Mouse (Mus musculus) gastrocnemius, adult 2 months (tissue): Measurements from ENCODE around the gene Pitx2. TPM values are rescaled to one million over a fixed set of nuclear protein-coding genes. Genes with fewer than 3 reads are reported as not detected.

Experiments
- DNase-seq: peaks from one replicate; pipeline ENCODE4 v3.0.0; 2022
- H3K27ac ChIP-seq: fragments of 200-600 bp; 2 replicates; pipeline ENCODE4 v1.8.1; 2022; ENCODE audit warnings: mild to moderate bottlenecking
- H3K4me3 ChIP-seq: fragments of 200-600 bp; 2 replicates; pipeline ENCODE4 v1.8.1; 2022; ENCODE audit warnings: mild to moderate bottlenecking, moderate library complexity
- CTCF ChIP-seq: fragments of 200-600 bp; IDR thresholded peaks from 2 replicates; pipeline ENCODE4 v1.8.1; 2022; ENCODE audit warnings: antibody characterized with exemption, mild to moderate bottlenecking, moderate library complexity
- intact Hi-C: fragments of 180-260 bp; cut with DNase I; formaldehyde crosslinking; loops from one replicate; pipeline ENCODE4 v1.15.1; 2025
- total RNA-seq, 2 experiments: library from RNA; stranded (reverse); gene quantifications; 2 replicates each; pipeline ENCODE4 v1.2.3; 2021

The Pitx2 gene
- total RNA-seq, 2 experiments from 2014 or later: 4.2 to 9.2 TPM

DNA sequence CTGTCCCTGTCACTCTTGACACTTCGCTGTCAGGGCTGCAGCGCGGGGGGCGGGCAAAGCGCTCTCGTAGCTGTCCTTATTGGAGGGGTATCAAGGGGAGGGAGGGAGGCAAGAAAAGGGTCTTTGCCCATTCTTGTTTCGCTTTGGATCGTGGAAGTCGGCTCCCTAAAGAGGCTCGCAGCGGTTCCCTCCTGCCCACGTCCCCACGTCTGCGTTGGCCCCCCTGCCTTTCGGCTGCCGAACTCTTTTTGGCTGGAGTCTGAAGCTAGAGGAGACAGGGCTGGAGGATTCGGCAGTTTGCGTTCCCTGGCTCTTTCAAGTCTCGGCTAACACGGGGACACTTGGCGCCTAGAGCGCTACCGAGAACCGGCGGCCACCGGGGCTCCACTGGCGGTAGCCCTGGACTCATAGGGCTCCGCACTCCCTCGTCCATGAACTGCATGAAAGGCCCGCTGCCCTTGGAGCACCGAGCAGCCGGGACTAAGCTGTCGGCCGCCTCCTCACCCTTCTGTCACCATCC lies 14.5 kb downstream of the Pitx2 start:
- peak overlapping the region; percentile 96 for H3K27ac ChIP-seq
- peak overlapping the region; percentile 76 for H3K4me3 ChIP-seq
- DNase-seq: peak; percentile 61
- intact Hi-C loops: no loop called here
- no peak for TF ChIP-seq CTCF

DNA sequence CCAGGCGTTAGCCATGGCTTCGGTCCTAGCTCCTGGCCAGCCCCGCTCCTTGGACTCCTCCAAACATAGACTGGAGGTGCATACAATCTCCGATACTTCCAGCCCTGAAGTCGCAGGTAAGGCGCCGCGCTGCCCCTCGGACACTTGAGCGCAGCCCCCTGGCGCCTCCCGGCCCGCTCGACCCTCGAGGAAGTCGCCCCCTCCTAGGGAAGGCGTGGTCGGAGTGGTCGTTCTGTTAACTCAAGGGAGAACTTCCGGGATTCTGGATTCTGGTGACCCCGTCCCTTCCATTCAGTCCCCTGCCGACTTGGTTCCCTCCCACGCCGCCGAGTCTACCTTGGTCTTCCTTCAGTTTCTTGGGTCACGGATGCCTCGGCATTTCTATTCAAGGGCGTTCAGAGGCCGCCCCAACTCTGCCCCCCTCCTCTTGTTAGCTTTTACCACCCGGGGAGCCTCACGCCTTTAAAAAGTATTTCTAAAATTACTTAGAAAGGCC lies 15.0 kb downstream of the Pitx2 start:
- H3K27ac ChIP-seq: peak overlapping the region; percentile 96
- no peak for TF ChIP-seq CTCF
- intact Hi-C loops: no loop called here
- DNase-seq: no peak
- peak overlapping the region; percentile 76 for H3K4me3 ChIP-seq

DNA sequence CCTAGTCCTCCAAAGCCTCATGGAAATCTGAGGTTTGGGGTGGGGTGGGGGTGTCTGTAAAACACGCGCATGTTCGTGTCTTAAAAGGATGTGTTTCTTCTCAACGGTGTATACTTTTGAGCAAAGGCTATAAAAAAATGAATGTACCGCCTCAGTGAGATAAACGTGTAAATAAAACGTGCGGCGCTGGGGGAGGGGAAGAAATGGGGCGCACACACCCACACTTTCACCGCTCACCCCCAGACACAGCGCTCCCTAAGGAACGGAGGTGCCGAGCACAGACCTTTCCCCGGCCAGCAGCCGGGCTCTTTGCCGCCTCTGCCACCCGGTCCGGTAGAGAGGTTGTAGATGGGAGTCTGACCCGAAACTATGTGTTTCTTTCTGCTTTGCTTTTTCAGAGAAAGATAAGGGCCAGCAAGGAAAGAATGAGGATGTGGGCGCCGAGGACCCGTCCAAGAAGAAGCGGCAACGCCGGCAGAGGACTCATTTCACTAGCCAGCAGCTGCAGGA lies 15.6 kb downstream of the Pitx2 start:
- DNase-seq: no peak
- intact Hi-C loops: no loop called here
- TF ChIP-seq CTCF: no peak
- Histone ChIP-seq H3K27ac (peak overlapping the region; percentile 96), H3K4me3 (peak overlapping the region; percentile 76)

DNA sequence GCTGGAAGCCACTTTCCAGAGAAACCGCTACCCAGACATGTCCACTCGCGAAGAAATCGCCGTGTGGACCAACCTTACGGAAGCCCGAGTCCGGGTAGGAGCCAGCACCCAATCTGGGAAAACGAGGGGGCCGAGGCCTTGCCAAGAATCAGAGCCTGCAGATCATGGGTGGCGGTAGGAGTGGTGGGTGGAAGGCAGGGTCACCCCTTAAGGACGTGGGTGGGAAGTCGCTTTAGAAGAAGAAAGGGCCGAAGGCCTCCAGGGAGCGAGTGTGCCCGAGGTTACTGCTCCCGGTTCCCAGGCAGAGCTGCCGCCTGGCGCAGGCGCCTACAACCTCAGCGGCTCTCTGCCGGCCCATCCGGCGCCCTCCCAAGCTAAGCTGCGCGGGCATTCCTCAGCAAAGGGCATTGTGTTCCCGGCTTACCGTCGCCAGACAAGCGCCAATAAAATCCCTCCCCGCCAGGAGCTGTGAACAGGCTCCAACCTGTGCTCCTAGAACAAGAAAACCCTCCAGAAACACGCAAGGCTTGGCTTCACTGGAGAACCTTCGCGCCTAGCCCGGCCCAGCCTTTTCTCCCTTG lies 16.2 kb downstream of the Pitx2 start:
- Histone ChIP-seq H3K4me3 (peak overlapping the region; percentile 76), H3K27ac (peak overlapping the region; percentile 96)
- intact Hi-C loops: no loop called here
- no peak for TF ChIP-seq CTCF
- peak; percentile 69 for DNase-seq

DNA sequence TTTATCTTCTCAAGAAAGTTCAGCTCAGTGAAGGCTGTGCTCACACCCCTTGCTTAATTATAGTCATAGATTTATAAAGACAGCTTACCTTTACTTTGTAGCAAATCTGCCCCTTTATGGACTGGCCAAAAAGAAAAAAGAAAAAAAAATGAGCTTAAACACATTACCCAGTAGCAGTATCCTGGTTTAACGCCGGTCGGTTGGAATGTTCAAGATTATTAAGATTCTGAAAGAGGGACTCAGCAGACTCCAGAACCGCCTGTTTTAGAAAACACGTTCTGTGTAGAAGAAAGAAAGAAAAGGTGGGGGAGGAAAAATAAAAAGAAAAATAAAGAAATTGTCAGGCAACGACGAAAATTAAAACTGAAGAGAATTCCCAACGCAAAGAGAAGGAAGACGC lies 16.8 kb downstream of the Pitx2 start:
- no peak for TF ChIP-seq CTCF
- Histone ChIP-seq H3K27ac (peak overlapping the region; percentile 96), H3K4me3 (peak overlapping the region; percentile 76)
- intact Hi-C loops: no loop called here
- DNase-seq: no peak

DNA sequence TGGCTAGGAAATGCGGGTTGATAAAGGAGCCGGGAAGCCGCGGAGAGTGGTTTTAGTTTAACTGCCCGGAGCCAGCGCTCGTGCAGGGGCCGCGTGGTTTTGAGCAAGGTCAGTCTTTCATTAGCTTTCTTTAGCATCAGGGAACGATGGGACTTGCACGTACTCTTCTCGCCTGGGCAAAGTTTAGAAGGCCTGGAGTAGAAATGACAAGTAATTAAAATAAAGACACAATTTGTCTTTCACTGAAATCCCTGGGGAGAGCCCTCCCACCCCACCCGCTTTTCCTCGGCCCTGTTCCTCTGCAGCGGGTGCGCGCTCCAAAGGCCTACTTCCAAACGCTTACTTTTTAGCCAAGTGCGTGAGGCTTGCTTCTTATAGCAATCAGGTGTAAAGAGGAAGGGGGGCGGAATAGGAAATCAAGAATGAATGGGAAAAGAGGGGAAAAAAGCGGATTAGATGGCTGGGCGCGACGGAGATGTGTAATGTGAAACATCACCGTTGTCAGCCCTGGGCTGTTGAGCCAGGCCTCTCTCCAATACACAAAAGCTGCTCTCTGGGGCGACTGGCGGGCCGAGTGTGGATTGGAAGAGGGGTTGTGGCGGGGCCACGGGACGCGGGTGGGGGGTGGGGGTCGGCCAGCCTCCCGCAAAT lies 17.4 kb downstream of the Pitx2 start:
- no peak for TF ChIP-seq CTCF
- no peak for DNase-seq
- H3K4me3 ChIP-seq: peak overlapping the region; percentile 76
- intact Hi-C loops: no loop called here
- peak overlapping the region; percentile 96 for H3K27ac ChIP-seq

DNA sequence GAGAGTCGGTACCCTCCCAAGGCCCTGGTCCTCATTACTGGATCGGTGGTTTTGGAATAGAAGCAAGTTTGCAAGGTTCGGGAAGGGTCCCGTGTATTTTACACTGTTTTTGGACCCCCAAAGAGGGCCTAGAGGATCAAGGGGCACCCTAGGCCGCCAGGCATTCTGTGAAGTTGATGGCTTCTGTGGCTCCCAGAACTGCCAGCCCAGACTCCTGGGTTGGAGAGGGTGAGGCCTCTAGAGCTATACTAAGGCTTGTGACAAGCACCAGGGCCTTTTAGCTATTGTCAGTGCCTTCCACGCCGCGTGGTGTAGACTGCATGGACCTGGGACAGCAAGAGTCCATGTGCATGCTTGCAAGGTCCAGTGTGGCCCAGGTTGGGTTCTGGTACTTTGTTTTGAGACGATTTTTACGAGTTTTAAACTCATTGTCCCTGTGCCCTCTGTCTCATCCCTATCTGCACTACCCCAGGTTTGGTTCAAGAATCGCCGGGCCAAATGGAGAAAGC lies 18.2 kb downstream of the Pitx2 start:
- intact Hi-C loops: no loop called here
- peak overlapping the region; percentile 96 for H3K27ac ChIP-seq
- no peak for DNase-seq
- peak overlapping the region; percentile 76 for H3K4me3 ChIP-seq
- no peak for TF ChIP-seq CTCF

DNA sequence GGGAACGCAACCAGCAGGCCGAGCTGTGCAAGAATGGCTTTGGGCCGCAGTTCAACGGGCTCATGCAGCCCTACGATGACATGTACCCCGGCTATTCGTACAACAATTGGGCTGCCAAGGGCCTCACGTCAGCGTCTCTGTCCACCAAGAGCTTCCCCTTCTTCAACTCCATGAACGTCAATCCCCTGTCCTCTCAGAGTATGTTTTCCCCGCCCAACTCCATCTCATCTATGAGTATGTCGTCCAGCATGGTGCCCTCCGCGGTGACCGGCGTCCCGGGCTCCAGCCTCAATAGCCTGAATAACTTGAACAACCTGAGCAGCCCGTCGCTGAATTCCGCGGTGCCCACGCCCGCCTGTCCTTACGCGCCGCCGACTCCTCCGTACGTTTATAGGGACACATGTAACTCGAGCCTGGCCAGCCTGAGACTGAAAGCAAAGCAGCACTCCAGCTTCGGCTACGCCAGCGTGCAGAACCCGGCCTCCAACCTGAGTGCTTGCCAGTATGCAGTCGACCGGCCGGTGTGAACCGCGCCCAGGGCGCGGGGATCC lies 18.8 kb downstream of the Pitx2 start:
- H3K27ac ChIP-seq: peak overlapping the region; percentile 96
- intact Hi-C loops: no loop called here

DNA sequence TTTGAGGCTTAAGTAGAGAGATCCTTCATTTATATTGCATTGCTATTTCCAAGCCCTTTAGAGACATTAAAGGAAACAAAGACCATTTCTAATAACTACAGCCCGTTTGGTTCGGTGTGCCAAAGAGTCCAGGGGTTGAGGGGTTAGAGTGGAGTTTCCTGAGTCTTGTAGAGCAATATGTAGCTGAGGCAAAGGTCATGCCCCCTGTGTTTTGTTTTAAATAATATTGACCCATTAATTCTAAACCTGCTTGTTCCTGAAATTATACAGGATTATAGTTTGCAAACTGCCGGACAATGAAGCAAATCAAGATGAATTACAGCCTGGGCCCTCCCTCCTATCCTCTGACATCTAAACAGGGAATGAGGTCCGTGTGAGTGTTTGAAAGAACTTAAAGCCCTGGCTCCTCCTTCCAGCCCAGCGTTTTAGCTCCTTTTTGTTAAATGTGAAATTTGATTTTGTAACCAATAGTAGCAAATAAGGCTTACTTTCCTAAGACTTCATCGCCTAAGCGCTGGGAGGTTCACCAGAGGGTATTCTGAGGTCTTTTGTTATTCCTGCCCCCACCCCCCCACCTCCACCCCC lies 20.5 kb downstream of the Pitx2 start:
- TF ChIP-seq CTCF: no peak
- no peak for DNase-seq
- Histone ChIP-seq H3K4me3 (no peak overlapping the region), H3K27ac (no peak overlapping the region)
- intact Hi-C loops: no loop called here

More for the DNA sequence above, 18.8 kb downstream of the Pitx2 start:
- DNase-seq: peak; percentile 69
- H3K4me3 ChIP-seq: peak overlapping the region; percentile 76
- no peak for TF ChIP-seq CTCF

DNA sequence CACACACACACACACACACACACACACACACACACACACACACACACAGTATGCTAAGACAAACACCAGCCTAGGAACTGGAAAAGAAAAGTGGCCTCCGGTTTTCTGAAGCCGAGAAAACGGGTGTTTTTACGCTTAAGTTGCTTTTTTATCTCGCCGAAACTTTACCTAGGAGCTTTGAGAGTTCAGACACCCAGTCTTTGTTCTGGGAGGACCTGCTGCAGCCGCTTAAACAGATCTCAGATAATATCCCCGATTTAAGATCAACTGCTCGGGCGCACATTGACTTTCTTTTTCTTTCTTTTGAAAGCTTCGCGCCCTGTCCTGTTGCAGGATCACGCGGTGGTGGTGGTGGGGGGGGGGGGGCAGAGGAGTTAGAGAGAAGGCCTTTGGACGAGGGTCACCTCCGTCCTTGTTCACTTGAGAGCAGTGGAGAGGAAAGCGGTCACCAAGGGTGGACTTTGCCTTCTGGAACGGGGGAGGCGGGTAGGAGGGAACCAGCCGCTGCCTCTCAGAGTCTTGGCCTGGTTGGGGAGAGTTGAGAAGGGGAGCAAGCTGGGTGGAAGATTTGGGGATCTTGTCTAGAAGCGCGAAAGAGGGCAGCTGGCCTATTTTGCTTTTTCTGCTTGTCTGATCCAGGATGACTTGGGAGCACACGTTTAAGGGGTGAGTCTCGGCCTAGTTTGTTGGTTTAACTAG lies 21.2 kb downstream of the Pitx2 start:
- Histone ChIP-seq H3K4me3 (no peak overlapping the region), H3K27ac (no peak overlapping the region)
- no peak for DNase-seq
- intact Hi-C loops: no loop called here
- no peak for TF ChIP-seq CTCF

DNA sequence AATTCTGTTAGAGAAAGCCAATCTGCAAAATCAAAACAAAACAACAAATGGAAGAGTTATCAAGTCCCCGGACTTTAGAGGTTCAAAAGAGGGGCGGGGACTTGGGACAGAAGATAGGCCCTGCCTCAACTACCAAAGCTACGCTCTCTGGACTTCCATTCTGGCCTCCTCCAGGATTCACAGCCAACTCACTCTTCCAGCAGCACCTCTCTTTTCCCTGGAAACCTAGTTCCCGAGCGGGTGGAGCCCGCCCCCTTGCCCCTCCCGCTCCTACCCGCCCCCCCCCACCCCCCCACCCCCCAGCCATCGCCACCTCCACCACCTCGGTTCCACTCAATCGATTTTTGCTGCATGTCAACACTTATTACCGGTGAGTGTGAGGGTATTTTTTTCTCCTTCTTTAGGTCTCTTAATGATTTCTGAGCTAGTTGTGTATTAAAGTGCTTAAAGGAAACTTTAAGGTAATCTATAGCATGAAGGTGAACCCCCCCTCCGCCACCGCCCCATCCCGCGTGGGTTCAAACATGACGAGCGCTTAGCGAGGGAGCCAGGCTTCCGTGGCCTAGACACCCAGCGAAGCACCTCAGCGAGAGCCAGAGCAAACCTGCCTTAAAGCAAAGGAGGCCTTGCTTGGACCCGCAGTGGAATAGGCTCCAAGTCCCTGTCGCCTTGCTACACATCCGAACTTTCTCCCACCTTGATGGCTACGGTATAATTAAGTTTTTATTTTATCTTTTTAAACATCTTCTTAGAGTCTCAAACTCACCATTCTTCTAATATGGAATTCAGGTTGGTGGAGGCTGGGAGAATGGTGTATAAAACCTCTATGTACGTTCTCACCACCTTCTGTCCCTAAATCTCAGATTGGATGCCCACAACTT lies 21.9 kb downstream of the Pitx2 start:
- no peak for TF ChIP-seq CTCF
- no peak for DNase-seq
- Histone ChIP-seq H3K4me3 (no peak overlapping the region), H3K27ac (no peak overlapping the region)
- intact Hi-C loops: no loop called here
